Mouse (Mus musculus): Measurements from ENCODE around the gene Armcx1. TPM values are rescaled to one million over a fixed set of nuclear protein-coding genes. Genes with fewer than 3 reads are reported as not detected.
A peak's percentile ranks its signal among the peaks of the same experiment; 100 is the strongest.

Gene Armcx1
- polyA plus RNA-seq (2014; fragmentation: Nextera tagmentation; extraction: Ambion mirVana) = 47.0 and 55.1 TPM in 2 replicates

DNA sequence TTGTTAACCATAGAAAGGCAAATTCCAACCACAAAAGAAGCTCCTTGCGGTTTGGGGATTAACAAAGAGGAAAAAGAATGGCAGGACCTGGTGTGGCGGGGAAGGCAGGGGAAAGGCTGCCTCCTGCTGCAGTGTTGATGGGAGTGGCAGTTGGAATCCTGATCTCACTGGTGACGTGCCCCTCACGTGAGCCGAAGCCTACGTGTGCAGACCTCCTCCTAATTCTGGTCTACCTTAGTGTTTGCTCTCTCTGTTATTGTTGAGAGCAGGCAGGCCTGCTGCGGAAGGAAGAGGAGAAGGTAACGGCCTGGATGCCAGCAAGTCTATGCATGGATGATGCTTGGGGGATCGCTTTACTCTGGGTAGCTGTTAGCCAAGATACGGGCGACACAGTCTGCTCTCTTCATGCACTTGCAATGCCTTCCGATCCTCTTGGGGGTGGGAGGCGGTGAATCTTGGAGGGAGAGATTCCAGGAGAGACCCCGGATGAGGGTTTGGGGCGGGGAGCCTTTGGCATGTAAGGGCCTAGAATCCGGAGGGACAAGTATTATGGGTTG is at the start of gene Armcx1:
Armcx1 (plus strand) TSS at position 212 of the 557 bp plus-strand sequence.
- H3K27me3 ChIP-seq (ENCODE audit: control insufficient read depth, insufficient read depth, low read length) = 0 out of 2 replicates have a peak, but pooled peaks cover 3% of the 10 kb centered on the region
- no peaks in the 10 kb centered on the region for H3K4me1 ChIP-seq (ENCODE audit: control insufficient read depth, insufficient read depth, low read length)
- H3K9ac ChIP-seq (replicated peaks; ENCODE audit: low read length) = peak within 1 kb of the TSS; percentile 73
- H3K27ac ChIP-seq (replicated peaks; ENCODE audit: low read depth, low read length) = peak within 1 kb of the TSS; percentile 79
- H3K4me2 ChIP-seq (ENCODE audit: low read depth, low read length) = peak within 1 kb of the TSS; percentile 42
- H3K36me3 ChIP-seq (replicated peaks; ENCODE audit: control insufficient read depth, insufficient read depth, low read depth, low read length) = no peaks in the 10 kb centered on the region
- peak; percentile 77 for DNase-seq (ENCODE audit: low spot score)
- ATAC-seq (replicated peaks; ENCODE audit: insufficient number of reproducible peaks, low FRiP score, low TSS enrichment, low read depth) = peak; percentile 90
- 19% methylated on average over 16 of the region's 16 CpGs for WGBS
- no peaks in the 10 kb centered on the region for H3K9me3 ChIP-seq (replicated peaks; ENCODE audit: control insufficient read depth, low read length)
- peak within 1 kb of the TSS; percentile 48 for H3K4me3 ChIP-seq (ENCODE audit: low read depth, low read length)

- no peaks in the 10 kb centered on the region for H3K4me1 ChIP-seq (ENCODE audit: control insufficient read depth, insufficient read depth, low read length)
- 35% methylated on average over 5 of the region's 5 CpGs for WGBS
- no peaks in the 10 kb centered on the region for H3K9me3 ChIP-seq (replicated peaks; ENCODE audit: control insufficient read depth, low read length)
- DNase-seq (ENCODE audit: low spot score) = peak; percentile 53
- no peak for ATAC-seq (replicated peaks; ENCODE audit: insufficient number of reproducible peaks, low FRiP score, low TSS enrichment, low read depth)
- no peak overlapping the region for H3K4me2 ChIP-seq (ENCODE audit: low read depth, low read length)
- no peaks in the 10 kb centered on the region for H3K27me3 ChIP-seq (ENCODE audit: control insufficient read depth, insufficient read depth, low read length)
- no peak overlapping the region for H3K4me3 ChIP-seq (ENCODE audit: low read depth, low read length)
- H3K9ac ChIP-seq (replicated peaks; ENCODE audit: low read length) = no peak overlapping the region
- H3K36me3 ChIP-seq (replicated peaks; ENCODE audit: control insufficient read depth, insufficient read depth, low read depth, low read length) = no peaks in the 10 kb centered on the region
- no peak overlapping the region for H3K27ac ChIP-seq (replicated peaks; ENCODE audit: low read depth, low read length)
Measured at GRCm38 (mm10) chrX:134675022-134675421, 42.7 kb upstream of the Armcx1 start.

GRCm38 (mm10) chrX:134675959-134676358 is 41.8 kb upstream of the Armcx1 start:
- H3K4me3 ChIP-seq (ENCODE audit: low read depth, low read length) = no peak overlapping the region
- no peak for ATAC-seq (replicated peaks; ENCODE audit: insufficient number of reproducible peaks, low FRiP score, low TSS enrichment, low read depth)
- no peaks in the 10 kb centered on the region for H3K4me1 ChIP-seq (ENCODE audit: control insufficient read depth, insufficient read depth, low read length)
- no peaks in the 10 kb centered on the region for H3K27me3 ChIP-seq (ENCODE audit: control insufficient read depth, insufficient read depth, low read length)
- 63% methylated on average over 1 of the region's 1 CpGs for WGBS
- no peak for DNase-seq (ENCODE audit: low spot score)
- H3K4me2 ChIP-seq (ENCODE audit: low read depth, low read length) = no peak overlapping the region
- H3K27ac ChIP-seq (replicated peaks; ENCODE audit: low read depth, low read length) = no peak overlapping the region
- no peak overlapping the region for H3K9ac ChIP-seq (replicated peaks; ENCODE audit: low read length)
- no peaks in the 10 kb centered on the region for H3K36me3 ChIP-seq (replicated peaks; ENCODE audit: control insufficient read depth, insufficient read depth, low read depth, low read length)
- no peaks in the 10 kb centered on the region for H3K9me3 ChIP-seq (replicated peaks; ENCODE audit: control insufficient read depth, low read length)

DNA sequence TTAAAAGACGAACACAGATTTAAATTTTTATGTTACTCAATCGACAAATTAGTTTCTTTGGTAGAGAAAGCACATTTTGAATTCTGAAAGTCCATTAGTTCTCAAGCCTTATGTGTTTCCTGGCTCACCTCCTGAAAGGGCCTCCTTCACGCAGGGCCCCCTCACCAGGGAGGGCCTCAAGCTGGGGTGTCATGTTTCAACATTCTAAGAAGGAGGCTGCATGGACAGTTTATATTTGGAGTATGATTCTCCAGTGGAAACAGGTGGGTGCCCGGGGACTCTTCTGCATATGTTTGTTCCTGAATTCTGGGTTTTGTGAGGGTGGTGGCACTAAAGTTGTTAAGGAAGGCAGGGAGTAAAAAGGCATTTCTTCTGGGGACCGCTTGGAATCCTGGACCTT is 32.8 kb upstream of the Armcx1 start:
- Histone ChIP-seq H3K27me3 (ENCODE audit: control insufficient read depth, insufficient read depth, low read length) (no peaks in the 10 kb centered on the region; the same call in 1 of the 2 replicates), H3K4me1 (ENCODE audit: control insufficient read depth, insufficient read depth, low read length) (no peaks in the 10 kb centered on the region), H3K36me3 (replicated peaks; ENCODE audit: control insufficient read depth, insufficient read depth, low read depth, low read length) (no peaks in the 10 kb centered on the region), H3K9ac (replicated peaks; ENCODE audit: low read length) (peak overlapping the region; percentile 28), H3K27ac (replicated peaks; ENCODE audit: low read depth, low read length) (peak overlapping the region; percentile 35; the same call in 1 of the 2 replicates), H3K4me2 (ENCODE audit: low read depth, low read length) (peak overlapping the region; percentile 23; the same call in 1 of the 2 replicates), H3K4me3 (ENCODE audit: low read depth, low read length) (peak overlapping the region; percentile 15; the same call in 1 of the 2 replicates), H3K9me3 (replicated peaks; ENCODE audit: control insufficient read depth, low read length) (no peaks in the 10 kb centered on the region)
- ATAC-seq (replicated peaks; ENCODE audit: insufficient number of reproducible peaks, low FRiP score, low TSS enrichment, low read depth) (no peak), DNase-seq (ENCODE audit: low spot score) (peak; percentile 63)
- WGBS = 38% methylated on average over 5 of the region's 5 CpGs

- Histone ChIP-seq H3K4me3 (ENCODE audit: low read depth, low read length) (peak within 1 kb of the TSS; percentile 35), H3K4me2 (ENCODE audit: low read depth, low read length) (peak within 1 kb of the TSS; percentile 23), H3K4me1 (ENCODE audit: control insufficient read depth, insufficient read depth, low read length) (no peaks in the 10 kb centered on the region), H3K9me3 (replicated peaks; ENCODE audit: control insufficient read depth, low read length) (no peaks in the 10 kb centered on the region), H3K27ac (replicated peaks; ENCODE audit: low read depth, low read length) (peak within 1 kb of the TSS; percentile 82), H3K36me3 (replicated peaks; ENCODE audit: control insufficient read depth, insufficient read depth, low read depth, low read length) (no peaks in the 10 kb centered on the region; the same call in 1 of the 2 replicates), H3K27me3 (ENCODE audit: control insufficient read depth, insufficient read depth, low read length) (no peaks in the 10 kb centered on the region; the same call in 1 of the 2 replicates), H3K9ac (replicated peaks; ENCODE audit: low read length) (peak within 1 kb of the TSS; percentile 56)
- peak; percentile 96 for ATAC-seq (replicated peaks; ENCODE audit: insufficient number of reproducible peaks, low FRiP score, low TSS enrichment, low read depth)
- WGBS = 19% methylated on average over 32 of the region's 33 CpGs
- peak; percentile 86 for DNase-seq (ENCODE audit: low spot score)
Measured at GRCm38 (mm10) chrX:134686267-134686666, 31.5 kb upstream of the Armcx1 start, which contains the start of gene Armcx4. Gene Armcx4 (plus strand): TSS chrX:134686519.

- H3K36me3 ChIP-seq (replicated peaks; ENCODE audit: control insufficient read depth, insufficient read depth, low read depth, low read length) = no peaks in the 10 kb centered on the region; the same call in none of the 2 replicates
- H3K4me3 ChIP-seq (ENCODE audit: low read depth, low read length) = peak overlapping the region; percentile 35
- peak; percentile 53 for DNase-seq (ENCODE audit: low spot score)
- no peaks in the 10 kb centered on the region for H3K9me3 ChIP-seq (replicated peaks; ENCODE audit: control insufficient read depth, low read length)
- peak overlapping the region; percentile 56 for H3K9ac ChIP-seq (replicated peaks; ENCODE audit: low read length)
- peak overlapping the region; percentile 82 for H3K27ac ChIP-seq (replicated peaks; ENCODE audit: low read depth, low read length)
- no peaks in the 10 kb centered on the region for H3K4me1 ChIP-seq (ENCODE audit: control insufficient read depth, insufficient read depth, low read length)
- ATAC-seq (replicated peaks; ENCODE audit: insufficient number of reproducible peaks, low FRiP score, low TSS enrichment, low read depth) = peak; percentile 10
- WGBS = 13% methylated on average over 15 of the region's 16 CpGs
- H3K4me2 ChIP-seq (ENCODE audit: low read depth, low read length) = peak overlapping the region; percentile 19
- no peaks in the 10 kb centered on the region; the same call in 1 of the 2 replicates for H3K27me3 ChIP-seq (ENCODE audit: control insufficient read depth, insufficient read depth, low read length)
Measured at GRCm38 (mm10) chrX:134686739-134687171, 31.0 kb upstream of the Armcx1 start.

- WGBS = 76% methylated on average over 2 of the region's 2 CpGs
- Histone ChIP-seq H3K27me3 (ENCODE audit: control insufficient read depth, insufficient read depth, low read length) (no peaks in the 10 kb centered on the region; the same call in 1 of the 2 replicates), H3K36me3 (replicated peaks; ENCODE audit: control insufficient read depth, insufficient read depth, low read depth, low read length) (no peaks in the 10 kb centered on the region; the same call in none of the 2 replicates), H3K9ac (replicated peaks; ENCODE audit: low read length) (no peak overlapping the region), H3K4me2 (ENCODE audit: low read depth, low read length) (no peak overlapping the region), H3K4me1 (ENCODE audit: control insufficient read depth, insufficient read depth, low read length) (no peaks in the 10 kb centered on the region), H3K9me3 (replicated peaks; ENCODE audit: control insufficient read depth, low read length) (no peaks in the 10 kb centered on the region), H3K27ac (replicated peaks; ENCODE audit: low read depth, low read length) (no peak overlapping the region), H3K4me3 (ENCODE audit: low read depth, low read length) (no peak overlapping the region)
- DNase-seq (ENCODE audit: low spot score) (no peak), ATAC-seq (replicated peaks; ENCODE audit: insufficient number of reproducible peaks, low FRiP score, low TSS enrichment, low read depth) (no peak)
Measured at GRCm38 (mm10) chrX:134689676-134690075, 28.1 kb upstream of the Armcx1 start.

DNA sequence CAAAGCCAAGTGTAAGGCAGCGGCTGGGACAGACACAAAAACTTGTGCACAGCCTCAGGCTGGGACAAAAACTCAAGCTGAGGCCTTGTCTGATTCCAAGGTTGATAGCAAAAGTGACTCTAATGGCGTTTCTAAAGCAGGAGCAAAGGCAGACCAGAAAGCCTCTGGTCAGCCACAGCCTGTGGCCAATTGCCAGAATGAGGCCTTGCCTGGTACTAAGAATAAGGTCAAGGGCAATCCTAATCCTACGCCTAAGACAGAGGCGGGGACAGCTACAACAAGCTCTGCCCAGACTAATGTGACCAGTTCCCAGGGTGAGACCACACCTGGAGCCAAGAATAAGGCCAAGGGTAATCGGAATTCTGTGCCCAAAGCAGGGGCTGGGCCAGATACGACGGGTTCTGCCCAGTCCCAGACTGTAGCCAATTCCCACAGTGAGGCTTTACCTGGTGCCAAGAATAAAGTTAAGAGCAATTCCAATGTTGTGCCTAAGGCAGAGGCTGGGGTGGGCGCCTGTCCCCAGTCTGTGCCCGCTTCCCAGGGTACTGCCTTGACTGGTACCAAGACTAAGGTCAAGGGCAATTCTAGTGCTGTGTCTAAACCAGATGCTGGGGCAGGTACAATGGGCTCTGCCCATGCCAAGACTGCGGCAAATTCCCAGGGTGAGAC is 26.8 kb upstream of the Armcx1 start:
- H3K4me3 ChIP-seq (ENCODE audit: low read depth, low read length) = no peak overlapping the region
- WGBS = 94% methylated on average over 10 of the region's 10 CpGs
- no peak for ATAC-seq (replicated peaks; ENCODE audit: insufficient number of reproducible peaks, low FRiP score, low TSS enrichment, low read depth)
- H3K4me1 ChIP-seq (ENCODE audit: control insufficient read depth, insufficient read depth, low read length) = no peaks in the 10 kb centered on the region
- no peak for DNase-seq (ENCODE audit: low spot score)
- H3K4me2 ChIP-seq (ENCODE audit: low read depth, low read length) = no peak overlapping the region
- H3K27ac ChIP-seq (replicated peaks; ENCODE audit: low read depth, low read length) = no peak overlapping the region
- H3K9me3 ChIP-seq (replicated peaks; ENCODE audit: control insufficient read depth, low read length) = no peaks in the 10 kb centered on the region
- H3K9ac ChIP-seq (replicated peaks; ENCODE audit: low read length) = no peak overlapping the region
- H3K36me3 ChIP-seq (replicated peaks; ENCODE audit: control insufficient read depth, insufficient read depth, low read depth, low read length) = no peaks in the 10 kb centered on the region; the same call in none of the 2 replicates
- H3K27me3 ChIP-seq (ENCODE audit: control insufficient read depth, insufficient read depth, low read length) = no peaks in the 10 kb centered on the region; the same call in 1 of the 2 replicates
